Mouse (Mus musculus) spleen, postnatal 10 days (tissue): Measurements from ENCODE around the gene Slc25a12.
"Not testable (repeated sequence)": the region's sequence is repeated elsewhere in the genome, so short reads cannot be mapped to it uniquely, and the experiment has no call there.

Source experiments
- DNase-seq, 2 experiments: peaks; one replicate each; pipeline ENCODE4 v3.0.0; 2021 to 2022; ENCODE audit warnings: low spot score in 2 of 2

Gene Slc25a12

DNA sequence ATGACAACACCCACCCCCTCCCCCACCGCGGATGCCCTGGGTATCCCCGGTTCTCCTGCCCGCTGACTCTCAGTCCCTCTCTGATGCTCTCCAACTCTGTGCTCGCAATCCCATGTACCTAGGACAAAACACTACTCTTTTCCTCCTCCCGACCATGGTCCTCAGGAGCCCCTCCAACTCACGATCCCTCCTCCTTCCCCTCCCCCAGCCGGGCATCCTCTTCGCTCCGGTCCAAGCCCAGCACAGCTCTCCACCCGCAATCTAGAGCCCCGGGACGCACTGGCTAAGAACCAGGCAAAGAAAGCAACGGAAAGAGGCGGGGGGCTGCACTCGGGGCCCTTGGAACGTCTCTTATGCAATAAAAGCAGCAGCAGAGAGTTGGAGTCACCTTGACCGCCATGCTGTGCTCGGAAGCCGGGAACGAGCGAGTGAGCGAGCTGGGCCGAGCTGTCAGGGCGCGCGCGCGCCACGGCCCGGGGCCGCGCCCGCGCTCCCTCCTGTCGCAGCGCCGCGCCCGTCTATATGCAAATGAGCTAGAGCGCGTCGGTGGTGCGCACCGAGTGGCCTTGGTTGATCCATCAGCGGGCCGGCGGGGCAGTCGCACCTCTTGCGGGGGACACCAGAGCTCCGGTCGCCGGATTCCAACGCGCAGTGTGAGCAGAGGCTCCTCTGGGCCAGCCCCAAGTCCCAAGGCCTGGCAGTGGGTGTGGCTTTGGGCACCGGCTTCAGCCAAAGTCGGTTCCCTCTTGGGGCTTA lies at the start of gene Slc25a12:
TSS of gene Slc25a12 (minus strand) at position 625 of the 756 bp plus-strand sequence.
- peak; percentile 81 to 89 for DNase-seq

DNA sequence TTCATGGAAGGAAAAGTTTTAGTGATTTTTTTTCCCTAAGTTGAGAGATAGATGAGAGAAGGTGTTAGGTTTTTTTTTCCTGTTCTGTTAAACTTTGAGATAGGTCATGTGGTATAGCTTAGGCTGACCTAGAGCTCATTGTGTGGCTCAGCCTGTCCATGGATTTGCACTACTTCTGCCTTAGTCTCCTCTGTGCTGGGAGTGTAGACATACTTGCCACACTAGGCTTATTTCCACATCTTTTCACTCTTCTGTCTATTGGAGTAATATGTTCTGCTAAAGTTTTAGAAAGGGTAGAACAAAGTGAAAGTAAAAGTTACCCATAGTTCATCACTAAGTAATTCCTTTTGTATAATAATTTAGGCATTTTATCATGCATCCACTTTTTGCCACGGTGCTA lies 38.1 kb upstream of the Slc25a12 start:
- no peak for DNase-seq

DNA sequence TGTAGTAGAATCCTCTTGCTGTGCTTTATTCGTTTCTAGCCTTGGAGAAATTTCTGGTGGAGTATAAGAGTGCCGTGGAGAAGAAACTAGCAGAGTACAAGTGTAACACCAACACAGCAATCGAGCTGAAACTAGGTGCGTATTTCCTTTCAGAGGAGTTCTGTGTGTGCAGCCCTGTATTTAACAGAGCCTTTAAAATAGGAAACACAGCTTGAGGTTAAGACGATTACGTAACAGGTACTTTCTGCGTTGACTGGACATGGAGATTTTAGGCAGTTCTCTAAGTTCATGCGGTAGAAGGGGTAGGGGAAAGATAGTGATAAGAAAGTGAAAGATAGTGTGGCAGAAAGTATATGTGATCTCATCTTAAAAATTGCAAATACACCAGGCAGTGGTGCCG lies 22.3 kb upstream of the Slc25a12 start:
- DNase-seq = no peak

DNA sequence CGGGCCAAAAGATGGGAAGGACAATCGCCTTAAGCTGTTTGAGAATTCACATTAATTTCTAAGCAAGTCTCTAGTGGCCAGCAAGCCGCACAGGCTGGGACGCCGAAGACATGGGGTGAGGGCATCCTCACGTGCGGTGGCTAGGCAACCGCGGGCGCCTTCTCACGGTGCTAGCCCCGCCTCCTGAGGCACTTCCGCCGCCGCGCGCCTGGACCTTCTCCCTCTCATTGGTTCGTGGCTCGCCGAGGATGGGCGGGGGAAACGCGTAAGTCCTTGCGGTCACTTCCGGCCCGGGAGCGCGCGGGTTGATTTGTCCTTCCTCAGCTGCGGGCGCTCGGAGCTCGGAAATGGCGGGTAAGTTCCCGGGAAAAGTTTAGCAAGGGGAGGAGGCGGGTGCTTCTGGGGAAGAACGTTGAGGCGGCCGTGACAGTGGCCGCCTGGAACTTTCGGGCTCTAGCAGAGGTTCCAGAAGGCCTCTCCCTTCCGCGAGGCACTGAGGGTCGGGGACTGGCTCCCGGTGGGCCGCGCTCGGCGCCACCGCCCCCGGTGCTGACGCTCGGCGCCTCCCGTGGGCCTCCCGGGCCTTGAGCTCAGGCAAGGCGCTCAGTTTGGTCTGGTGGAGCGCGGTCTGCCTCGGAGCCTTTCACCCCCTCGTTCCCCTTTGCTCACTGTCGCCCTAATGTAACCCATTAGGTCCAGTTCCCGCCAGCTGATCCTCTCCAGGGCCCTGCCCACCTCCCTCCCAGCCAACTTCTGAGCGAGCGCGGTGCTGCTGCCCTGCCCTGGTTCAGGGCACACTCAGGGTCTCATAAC lies 21.6 kb upstream of the Slc25a12 start, which contains the start of gene Hat1:
TSS of gene Hat1 (plus strand) at position 8 of the 813 bp plus-strand sequence.
- peak; percentile 90 to 97 for DNase-seq

DNA sequence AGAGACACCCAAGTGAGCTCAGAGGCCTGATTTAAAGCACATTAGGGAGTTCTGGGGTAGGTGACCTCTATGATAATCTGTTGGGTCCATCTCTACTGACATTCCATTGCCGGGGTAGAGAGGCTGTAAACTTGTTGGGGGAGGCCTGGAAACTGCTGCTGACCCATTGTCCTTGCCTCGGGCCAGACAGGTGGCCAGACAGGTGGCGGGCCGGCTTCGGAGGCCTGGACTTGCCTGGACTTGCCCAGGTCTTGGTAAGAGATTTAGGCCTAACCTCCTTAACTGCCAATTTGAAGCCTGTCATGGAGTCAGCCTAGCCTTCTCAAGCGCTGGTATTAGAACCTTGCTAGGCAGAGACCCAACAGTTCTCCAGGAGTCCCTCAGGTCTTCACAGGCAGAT lies 20.2 kb upstream of the Slc25a12 start:
- DNase-seq = no peak

DNA sequence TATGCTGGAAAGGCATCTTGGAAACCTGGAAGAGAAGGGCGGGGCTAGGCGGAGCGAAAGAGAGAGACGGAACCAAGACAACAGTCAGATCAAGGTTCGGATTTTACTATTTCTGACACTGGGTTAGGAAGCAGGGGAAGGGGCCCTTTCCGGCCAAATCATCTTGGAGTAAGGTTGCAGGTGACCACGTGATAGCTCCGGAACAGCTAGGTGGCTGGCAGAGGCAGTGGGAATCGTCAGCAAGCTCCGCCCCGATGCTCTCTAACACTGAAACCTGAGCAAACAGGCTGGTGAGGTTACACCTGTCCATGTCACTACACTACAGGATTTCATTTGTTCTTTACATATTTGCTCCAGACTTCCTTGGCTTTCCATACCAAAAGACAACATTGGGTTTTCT lies 16.3 kb upstream of the Slc25a12 start:
- DNase-seq = no peak

DNA sequence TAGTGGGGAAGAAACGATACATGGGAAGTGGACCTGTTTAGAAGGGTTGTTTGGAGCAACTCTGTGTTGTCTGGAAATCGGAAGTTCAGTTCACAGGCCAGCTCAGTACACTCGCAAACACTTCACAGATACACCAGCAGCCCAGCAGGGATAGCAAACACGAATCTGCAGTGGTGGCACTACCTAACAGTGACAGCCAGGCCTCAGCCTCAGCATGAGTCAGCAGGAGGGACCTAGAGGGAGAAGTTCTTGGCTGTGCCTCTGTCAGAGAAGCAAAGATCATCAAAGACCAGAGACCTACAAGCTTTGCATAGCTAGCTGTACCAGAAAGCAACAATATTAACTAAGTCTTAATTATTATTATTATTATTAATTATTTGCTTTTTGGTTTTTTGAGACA lies 14.4 kb upstream of the Slc25a12 start:
- DNase-seq = no peak

DNA sequence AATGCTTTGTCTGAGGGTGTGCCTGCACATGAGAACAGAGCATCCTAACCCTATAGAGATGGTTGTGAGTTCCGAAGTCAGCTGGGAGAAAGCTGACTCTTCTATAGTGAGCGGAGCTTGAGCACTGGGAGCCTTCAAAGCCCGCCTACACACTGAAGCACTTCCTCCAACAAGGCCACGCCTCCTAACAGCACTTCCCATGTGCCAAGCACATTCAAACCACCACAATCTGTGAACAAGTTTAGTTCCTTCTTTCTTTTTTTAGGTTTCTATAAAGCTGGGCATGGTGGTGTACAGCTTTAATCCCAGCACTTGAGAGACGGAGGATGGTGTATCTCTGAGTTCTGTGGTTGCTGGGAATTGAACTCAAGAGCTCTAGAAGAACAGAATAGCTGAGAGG lies 9.9 kb upstream of the Slc25a12 start:
- DNase-seq = no peak

DNA sequence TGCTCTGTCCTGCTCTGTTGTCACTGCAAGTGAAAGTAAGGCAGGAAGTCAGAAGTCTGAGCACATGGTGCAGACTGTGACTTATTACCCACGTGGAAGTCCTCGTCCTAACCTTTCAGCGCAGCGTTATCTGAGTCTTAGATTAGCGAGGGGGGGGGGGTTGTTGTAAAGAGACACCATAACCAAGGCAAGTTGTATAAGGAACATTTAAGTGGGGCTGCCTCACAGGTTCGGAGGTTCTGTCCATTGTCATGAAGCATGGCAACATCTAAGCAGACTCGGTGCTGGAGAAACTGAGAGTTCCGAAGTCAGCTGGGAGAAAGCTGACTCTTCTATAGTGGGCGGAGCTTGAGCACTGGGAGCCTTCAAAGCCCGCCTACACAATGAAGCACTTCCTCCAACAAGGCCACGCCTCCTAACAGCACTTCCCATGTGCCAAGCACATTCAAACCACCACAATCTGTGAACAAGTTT lies 8.9 kb upstream of the Slc25a12 start:
- no peak for DNase-seq

DNA sequence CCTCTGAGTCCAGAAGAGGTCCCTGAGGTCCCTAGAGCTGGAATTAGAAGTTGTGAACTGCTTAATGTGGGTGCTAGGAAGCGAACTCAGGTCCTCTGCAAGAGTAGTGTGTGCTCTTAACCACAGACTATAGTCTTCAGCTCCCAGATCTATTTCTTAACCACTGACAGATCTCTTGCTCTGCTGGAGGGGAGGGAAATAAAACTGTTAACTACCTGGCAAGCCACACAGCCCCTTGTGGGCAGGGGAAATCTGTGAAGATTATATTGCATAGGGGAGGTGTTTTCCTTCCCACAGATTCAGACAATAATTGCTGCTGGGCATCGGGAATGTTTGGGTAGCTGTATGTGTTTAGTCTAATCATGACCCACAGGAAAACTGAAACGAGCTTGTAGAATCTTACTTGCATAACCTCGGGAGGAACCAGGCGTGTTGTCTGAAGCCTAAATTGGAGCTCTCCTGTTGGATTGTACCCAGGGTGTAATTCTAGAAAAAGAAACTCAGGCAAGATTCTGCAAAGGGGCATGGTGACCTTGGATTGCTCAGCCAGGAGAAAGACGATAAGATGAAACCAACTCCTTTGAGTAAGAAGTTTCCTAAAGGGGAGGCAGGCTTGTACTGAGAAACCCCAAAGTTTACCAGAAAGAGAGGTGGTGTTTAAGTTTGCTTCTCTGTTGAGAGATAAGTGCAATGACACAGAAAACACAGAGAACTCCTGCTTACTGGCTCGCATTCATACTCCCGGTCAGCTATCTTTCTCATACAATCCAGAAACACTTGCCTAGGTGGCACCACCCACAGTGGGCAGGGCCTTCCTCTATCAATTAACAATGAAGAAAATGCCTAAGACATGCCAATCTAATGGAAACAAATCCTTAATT lies 7.0 kb upstream of the Slc25a12 start:
- DNase-seq = no peak

DNA sequence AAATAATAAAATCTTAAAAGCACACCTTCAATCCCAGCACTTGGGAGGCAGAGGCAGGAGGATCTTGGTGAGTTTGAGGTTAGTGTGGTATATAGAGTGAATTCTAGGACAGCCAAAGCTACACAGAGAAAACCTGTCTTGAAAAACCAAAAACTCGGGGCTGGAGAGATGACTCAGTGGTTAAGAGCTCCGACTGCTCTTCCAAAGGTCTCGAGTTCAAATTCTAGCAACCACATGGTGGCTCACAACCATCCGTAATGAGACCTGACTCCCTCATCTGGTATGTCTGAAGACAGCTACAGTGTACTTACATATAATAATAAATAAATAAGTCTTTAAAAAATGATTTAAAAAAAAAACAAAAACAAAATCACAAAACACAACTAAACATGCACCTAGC lies 4.7 kb upstream of the Slc25a12 start:
- DNase-seq = not testable (repeated sequence)

DNA sequence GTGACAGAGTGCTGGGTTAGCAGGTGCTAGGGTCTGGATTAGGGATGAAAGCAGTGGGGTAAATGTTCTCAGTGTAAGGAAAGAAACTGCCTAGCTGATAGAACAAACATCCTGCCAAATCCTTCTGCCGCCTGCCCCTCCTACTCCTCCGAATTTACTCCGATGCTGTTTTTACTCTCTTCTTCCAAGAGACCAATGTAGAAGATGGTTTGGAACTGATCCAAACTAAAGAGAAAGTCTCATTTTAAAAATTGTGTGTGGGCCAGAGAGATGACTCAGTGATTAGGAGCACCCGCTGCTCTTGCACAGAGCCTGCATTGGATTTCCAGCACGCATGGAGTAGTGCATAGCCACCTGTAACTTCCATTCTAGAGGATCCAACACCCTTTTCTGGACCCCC lies 4.2 kb upstream of the Slc25a12 start:
- no peak for DNase-seq

DNA sequence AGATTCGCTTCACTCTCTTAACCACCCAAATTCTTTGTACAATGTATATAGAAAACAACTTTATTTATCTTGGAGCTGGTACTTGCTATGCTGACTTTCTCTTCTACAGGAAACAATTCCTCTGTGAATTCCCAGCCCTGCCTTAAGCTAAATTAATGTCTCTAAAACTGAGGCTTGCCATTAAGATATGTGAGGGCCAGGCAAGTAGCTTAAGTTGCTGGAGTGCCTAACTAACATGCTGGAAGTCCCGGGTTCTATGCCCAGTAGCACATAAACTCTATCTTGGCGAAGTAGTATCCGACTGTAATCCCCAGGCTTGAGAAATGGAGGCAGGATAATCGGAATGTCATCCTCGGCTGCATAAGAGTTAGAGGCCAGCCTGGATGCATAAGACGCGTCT lies 537 bp upstream of the Slc25a12 start:
- DNase-seq = peak in 1 of 2 experiments; percentile 22

DNA sequence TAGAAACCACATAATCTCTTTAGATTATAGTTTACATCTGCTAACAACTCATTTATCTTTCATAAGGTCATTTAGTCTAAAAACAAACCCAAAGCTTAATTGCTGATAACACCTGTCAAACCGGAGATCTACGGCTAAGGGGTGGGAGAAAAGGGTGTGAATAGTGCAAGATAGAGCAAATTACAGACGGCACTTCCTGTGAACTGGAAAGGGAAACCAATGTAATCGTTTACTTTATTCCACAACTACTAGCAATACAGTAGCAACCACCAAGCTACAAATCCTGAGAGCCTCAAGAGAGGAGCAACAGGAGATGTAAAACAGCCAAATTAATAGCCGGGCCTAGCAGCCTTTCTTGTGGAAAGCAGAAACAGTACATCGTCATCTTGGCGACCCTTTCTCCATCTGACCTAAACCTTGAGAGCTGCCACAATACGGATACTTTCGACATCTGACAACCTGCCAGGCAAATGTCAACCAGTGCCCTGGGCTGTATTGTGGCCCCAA lies 878 bp downstream of the Slc25a12 start:
- DNase-seq = no peak

DNA sequence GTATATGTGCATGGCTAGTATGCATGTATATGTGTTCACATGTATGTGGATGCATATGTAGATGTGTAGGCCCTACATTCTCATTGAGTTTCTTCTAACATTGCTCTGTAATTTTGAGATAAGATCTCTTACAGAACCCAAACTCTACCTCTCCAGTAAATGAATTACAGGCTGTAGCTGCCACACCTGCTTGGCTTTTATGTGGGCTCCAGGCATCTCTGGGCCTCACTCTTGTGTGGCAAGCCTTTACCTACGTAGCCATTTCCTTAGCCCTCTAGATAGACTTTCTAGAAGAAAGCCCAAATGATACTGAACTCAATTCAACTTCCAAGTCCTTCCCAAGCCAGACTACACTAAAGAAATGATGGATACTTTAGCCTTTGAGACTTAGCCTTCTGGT lies 7.4 kb downstream of the Slc25a12 start:
- no peak for DNase-seq

DNA sequence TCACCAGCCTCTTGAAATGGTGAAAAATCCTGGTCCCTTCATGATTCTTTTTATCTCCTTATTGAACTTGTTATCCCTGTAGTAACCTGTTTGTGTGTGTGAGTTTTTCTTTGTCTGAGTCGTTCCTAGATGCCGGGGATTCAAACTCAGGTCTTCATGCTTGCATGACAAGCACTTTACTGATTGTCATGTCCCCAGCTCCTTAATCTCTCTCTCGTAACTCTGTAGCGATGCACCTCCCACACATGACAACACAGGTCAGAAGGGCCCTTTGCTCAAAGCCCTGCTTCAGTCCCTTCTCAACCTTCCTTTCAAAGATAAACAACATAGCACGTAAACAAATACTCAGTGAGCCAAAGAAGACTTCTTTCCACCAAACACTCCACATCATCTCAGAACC lies 9.2 kb downstream of the Slc25a12 start:
- no peak for DNase-seq

DNA sequence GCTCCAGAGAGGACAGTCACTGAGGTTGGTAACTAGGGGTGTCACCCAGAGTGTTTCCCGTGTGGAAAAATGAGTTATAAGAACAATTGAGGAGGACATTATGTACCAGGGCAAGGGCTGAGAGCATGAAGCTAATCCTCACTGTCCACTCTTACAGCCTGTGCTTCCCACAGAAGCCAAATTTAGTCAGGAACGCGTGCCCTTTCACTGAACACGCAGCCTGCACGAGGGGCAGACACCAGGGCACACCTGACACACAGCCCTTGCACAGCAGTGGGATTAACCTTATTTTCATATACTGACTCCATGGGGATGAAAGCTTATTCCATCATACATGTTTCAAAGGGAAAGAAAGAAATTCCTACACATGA lies 13.5 kb downstream of the Slc25a12 start:
- DNase-seq = no peak

DNA sequence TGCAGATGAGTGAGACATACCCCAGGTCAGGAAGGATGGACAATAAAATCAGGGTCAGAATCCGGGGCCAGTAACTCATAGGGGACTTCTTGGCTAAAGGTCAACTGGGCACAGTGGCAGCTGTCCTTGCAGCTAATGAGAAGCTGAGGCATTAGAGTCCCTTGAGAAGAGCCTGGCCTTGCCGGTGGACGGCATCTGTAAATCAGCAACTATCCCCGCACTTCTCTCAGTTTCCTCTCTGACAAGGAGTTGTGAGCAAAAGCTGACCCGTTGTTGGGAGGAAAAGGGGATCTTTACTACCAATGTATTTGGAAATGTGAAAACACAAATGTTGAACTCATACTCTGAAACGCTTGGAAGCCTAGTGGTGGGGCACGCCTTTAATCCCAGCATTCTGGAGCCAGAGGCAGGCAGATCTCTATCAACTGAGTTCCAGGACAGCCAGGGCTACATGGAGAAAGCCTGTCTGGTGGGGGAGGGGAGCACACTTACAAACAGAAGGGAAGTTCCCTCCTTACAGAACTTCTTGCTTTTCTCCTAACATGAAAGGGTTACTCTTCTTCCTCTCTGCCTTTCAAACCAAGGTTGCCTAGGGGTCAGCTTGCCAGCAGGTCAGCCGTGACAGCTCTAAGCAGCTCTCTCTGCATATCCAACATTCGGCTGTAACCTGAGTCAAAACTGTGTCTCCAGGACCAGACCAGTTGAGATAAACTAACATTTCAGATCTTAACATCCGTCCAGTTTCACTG lies 14.1 kb downstream of the Slc25a12 start:
- no peak for DNase-seq

DNA sequence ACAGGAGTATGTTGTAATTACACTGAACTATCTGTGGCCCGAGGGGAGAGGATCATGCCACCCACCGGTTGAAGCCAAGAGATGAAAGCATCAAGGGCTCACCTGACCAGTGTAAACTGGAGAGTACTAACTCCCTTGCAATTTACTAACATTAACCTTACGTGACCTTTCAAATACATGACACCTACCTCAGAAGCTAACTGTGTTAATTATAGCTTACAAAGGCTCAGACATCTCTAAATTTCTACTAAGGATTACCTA lies 15.9 kb downstream of the Slc25a12 start:
- DNase-seq = no peak

DNA sequence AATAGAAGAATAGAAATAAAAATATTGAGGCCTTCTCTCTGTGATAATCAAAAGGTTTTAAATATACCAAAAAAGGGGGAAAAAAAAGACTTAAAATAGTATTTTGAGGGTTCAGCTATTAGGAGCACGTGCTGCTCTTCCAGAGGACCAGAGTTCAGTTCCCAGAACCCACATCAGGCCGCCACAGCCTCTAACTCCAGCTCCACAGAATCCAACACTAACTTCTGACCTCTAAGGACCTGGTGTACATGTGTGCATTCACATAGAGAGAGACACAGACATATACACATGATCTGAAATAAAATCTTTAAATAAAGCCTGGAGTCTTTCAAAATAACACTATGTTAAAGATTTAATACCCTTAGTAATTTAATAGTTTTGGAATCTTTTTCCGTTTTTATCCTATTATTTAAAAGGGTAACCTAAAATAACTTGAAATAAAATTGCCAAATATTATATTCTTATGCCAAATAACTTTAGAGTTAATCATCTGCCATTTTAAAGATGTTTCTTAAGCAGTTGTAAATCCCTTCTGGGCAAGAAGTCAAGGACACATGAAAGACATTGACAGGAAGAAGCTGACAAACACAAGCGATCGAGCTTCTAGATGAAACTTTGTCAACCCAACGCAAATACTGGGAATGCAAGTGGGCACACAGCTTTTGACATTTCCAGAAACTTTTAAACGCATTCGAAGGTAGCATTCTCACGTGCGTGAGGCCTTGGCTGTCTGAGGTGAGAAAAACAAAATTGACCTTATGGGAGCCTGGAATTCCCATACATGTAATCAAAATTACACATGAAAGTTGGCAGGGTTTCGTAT lies 16.4 kb downstream of the Slc25a12 start:
- DNase-seq = no peak

DNA sequence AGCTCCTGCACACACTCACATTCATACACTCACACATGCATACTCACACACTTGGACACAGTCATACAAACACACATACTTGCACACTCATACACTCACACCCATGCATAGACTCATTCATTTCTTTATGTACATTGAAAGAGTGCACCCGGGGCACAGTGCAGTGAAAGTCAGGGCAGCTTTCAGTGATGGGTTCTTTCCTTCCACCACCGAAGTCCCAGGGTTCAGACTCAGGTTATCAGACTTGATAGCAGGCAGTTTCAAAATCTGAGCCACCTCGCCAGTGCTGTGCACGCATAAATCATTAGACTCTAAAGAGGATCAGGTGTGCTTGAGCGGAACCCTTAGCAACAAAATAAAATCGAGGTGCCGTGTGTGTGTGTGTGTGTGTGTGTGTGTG lies 17.4 kb downstream of the Slc25a12 start:
- no peak for DNase-seq
